In the genomic region with DNA sequence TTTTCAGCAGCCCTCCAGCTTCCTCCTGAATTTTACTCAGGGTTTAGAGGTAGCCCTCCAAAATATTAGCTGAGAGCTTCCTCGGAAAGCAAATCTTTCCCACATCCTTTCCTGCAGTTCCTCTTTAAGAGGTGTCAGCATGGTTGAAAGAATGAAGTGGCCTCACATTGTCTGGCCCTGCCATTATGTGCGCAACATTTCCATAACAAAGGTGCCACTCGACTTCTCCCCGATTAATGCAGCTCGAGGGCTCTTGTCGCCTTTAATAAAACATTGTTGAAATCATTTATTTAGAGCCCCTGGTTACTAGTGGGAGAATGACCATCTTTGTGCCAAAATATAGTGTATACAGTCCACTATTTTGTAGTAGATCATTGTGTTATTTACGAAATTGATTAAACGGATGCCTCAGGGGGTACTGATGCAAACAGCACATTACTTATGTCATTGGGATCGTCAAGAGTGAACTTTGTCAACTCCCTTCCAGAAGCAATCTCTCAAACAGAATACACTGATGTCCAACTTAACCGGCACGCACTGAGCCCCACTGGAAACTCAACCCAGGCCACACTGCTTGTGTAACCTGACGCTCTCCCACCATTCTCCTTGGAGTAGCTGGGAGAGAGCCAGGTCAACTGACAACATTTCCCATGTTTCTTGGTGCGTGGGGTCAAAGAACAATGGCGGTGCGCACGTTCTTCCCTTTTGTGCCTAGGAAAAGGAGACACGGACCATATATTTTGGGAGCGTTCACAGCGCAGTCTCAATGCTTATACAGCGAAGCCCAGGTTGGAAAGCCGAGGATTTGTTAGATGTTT, we compare ENCODE assay signal across 18 mouse cellular contexts. TPM values are rescaled to one million over a fixed set of nuclear protein-coding genes. Genes with fewer than 3 reads are reported as not detected.
A peak's percentile ranks its signal among the peaks of the same experiment; 100 is the strongest.
DNase-seq lines count a peak whose midpoint lies in the region; ATAC-seq lines count a peak whose summit lies in the region.
"Had no signal": no experiment of that assay in that cellular context is flagged by ENCODE, and none has a peak within 500 bp of the region (broad histone marks: within the 10 kb centered on the region; RNA-seq: fewer than 3 reads in every experiment).

No protein-coding gene starts in this region.

- peaks cover 53% of the 10 kb centered on the region for H3K4me1 ChIP-seq in midbrain, embryonic 12.5 days
- H3K4me1 ChIP-seq in midbrain, embryonic 15.5 days, result peaks cover 48% of the 10 kb centered on the region
- H3K4me1 ChIP-seq in embryonic facial prominence, embryonic 10.5 days, result peaks cover 38% of the 10 kb centered on the region
- H3K4me1 ChIP-seq in limb, embryonic 13.5 days, result peaks cover 30% of the 10 kb centered on the region
- H3K4me1 ChIP-seq: liver, embryonic 15.5 days had no signal

- H3K9me3 ChIP-seq in midbrain, embryonic 12.5 days, result no peaks in the 10 kb centered on the region
- H3K9me3 ChIP-seq in midbrain, embryonic 15.5 days, result no peaks in the 10 kb centered on the region
- no peaks in the 10 kb centered on the region for H3K9me3 ChIP-seq in embryonic facial prominence, embryonic 10.5 days
- no peaks in the 10 kb centered on the region for H3K9me3 ChIP-seq in limb, embryonic 13.5 days
- H3K9me3 ChIP-seq: embryonic facial prominence, embryonic 15.5 days; liver, embryonic 15.5 days had no signal

- ATAC-seq in midbrain, embryonic 12.5 days (ENCODE audit: low FRiP score, low read depth), result peak; percentile 71
- ATAC-seq in midbrain, embryonic 15.5 days (replicated peaks), result no peak
- no peak for ATAC-seq in limb, embryonic 13.5 days (ENCODE audit: low FRiP score, low read depth)
- no peak for ATAC-seq in erythroblast, adult 5-6 weeks (replicated peaks; ENCODE audit: low FRiP score, poor library complexity, severe bottlenecking)
- ATAC-seq: Patski had no signal

- H3K9ac ChIP-seq in midbrain, embryonic 12.5 days (replicated peaks), result no peak overlapping the region
- H3K9ac ChIP-seq in midbrain, embryonic 15.5 days, result no peak overlapping the region
- H3K9ac ChIP-seq in limb, embryonic 13.5 days, result no peak overlapping the region
- H3K9ac ChIP-seq: embryonic facial prominence, embryonic 15.5 days; liver, embryonic 15.5 days had no signal

- no peak overlapping the region for H3K4me3 ChIP-seq in midbrain, embryonic 12.5 days
- H3K4me3 ChIP-seq in midbrain, embryonic 15.5 days, result no peak overlapping the region
- no peak overlapping the region for H3K4me3 ChIP-seq in embryonic facial prominence, embryonic 10.5 days
- no peak overlapping the region for H3K4me3 ChIP-seq in limb, embryonic 13.5 days
- H3K4me3 ChIP-seq: embryonic facial prominence, embryonic 15.5 days; heart, adult 2 months; liver, embryonic 15.5 days had no signal

- no peak for DNase-seq in embryonic facial prominence, embryonic 10.5 days (ENCODE audit: low spot score)
- no peak for DNase-seq in cerebellum, postnatal 14 days
- no peak for DNase-seq in MN1 (ENCODE audit: low spot score)
- DNase-seq: cerebellum, adult 9-11 months; heart, adult 2 months; kidney, postnatal 10 days; lung, postnatal 14 days; right cerebral cortex, postnatal 25 days; thymus, adult 2 months had no signal

- peak overlapping the region; percentile 28 for H3K4me2 ChIP-seq in midbrain, embryonic 12.5 days (replicated peaks)
- H3K4me2 ChIP-seq in midbrain, embryonic 15.5 days, result no peak overlapping the region
- H3K4me2 ChIP-seq in limb, embryonic 13.5 days (replicated peaks), result no peak overlapping the region
- H3K4me2 ChIP-seq: embryonic facial prominence, embryonic 15.5 days; liver, embryonic 15.5 days had no signal

- H3K27me3 ChIP-seq in midbrain, embryonic 12.5 days, result peaks cover 37% of the 10 kb centered on the region
- peaks cover 13% of the 10 kb centered on the region; the same call in 1 of the 2 replicates for H3K27me3 ChIP-seq in midbrain, embryonic 15.5 days (replicated peaks)
- peaks cover 54% of the 10 kb centered on the region for H3K27me3 ChIP-seq in embryonic facial prominence, embryonic 10.5 days (replicated peaks; ENCODE audit: low read depth, poor library complexity, severe bottlenecking)
- H3K27me3 ChIP-seq in limb, embryonic 13.5 days, result no peaks in the 10 kb centered on the region
- H3K27me3 ChIP-seq: CH12.LX; embryonic facial prominence, embryonic 15.5 days; Patski had no signal

- H3K36me3 ChIP-seq in midbrain, embryonic 12.5 days, result no peaks in the 10 kb centered on the region
- no peaks in the 10 kb centered on the region for H3K36me3 ChIP-seq in midbrain, embryonic 15.5 days (replicated peaks)
- H3K36me3 ChIP-seq in embryonic facial prominence, embryonic 10.5 days (replicated peaks), result peaks cover 11% of the 10 kb centered on the region
- peaks cover 16% of the 10 kb centered on the region for H3K36me3 ChIP-seq in limb, embryonic 13.5 days
- H3K36me3 ChIP-seq: embryonic facial prominence, embryonic 15.5 days; liver, embryonic 15.5 days had no signal

- H3K27ac ChIP-seq in midbrain, embryonic 12.5 days (replicated peaks), result peak overlapping the region; percentile 75
- H3K27ac ChIP-seq in midbrain, embryonic 15.5 days, result no peak overlapping the region
- peak overlapping the region; percentile 5 for H3K27ac ChIP-seq in embryonic facial prominence, embryonic 10.5 days (replicated peaks)
- peak overlapping the region; percentile 100; the same call in 1 of the 2 replicates for H3K27ac ChIP-seq in limb, embryonic 13.5 days
- H3K27ac ChIP-seq: heart, adult 2 months; liver, embryonic 15.5 days had no signal

- 31% methylated on average over 21 of the region's 21 CpGs for WGBS in midbrain, embryonic 12.5 days
- WGBS in midbrain, embryonic 15.5 days, result 22% methylated on average over 21 of the region's 21 CpGs
- 56% methylated on average over 21 of the region's 21 CpGs for WGBS in embryonic facial prominence, embryonic 10.5 days
- 70% methylated on average over 21 of the region's 21 CpGs for WGBS in limb, embryonic 13.5 days

RNA-seq across cellular contexts. Expression of a gene that starts 6.1 kb away (rescaled TPM):
- 121 and 123 TPM in 2 replicates for polyA plus RNA-seq in midbrain, embryonic 12.5 days (2016; fragmentation: Nextera tagmentation; extraction: Ambion mirVana)
- 15.1 and 23.1 TPM in 2 replicates for polyA plus RNA-seq in midbrain, embryonic 15.5 days (2015; fragmentation: Nextera tagmentation; extraction: Ambion mirVana)
- 77.9 and 78.3 TPM in 2 replicates for polyA plus RNA-seq in embryonic facial prominence, embryonic 10.5 days (2016; fragmentation: Nextera tagmentation; extraction: Ambion mirVana)
- 264 and 265 TPM in 2 replicates for polyA plus RNA-seq in limb, embryonic 13.5 days (2015; fragmentation: Nextera tagmentation; extraction: Ambion mirVana)
- not detected in 2 replicates for total RNA-seq in erythroblast, adult 5-6 weeks (2015; ENCODE audit: low replicate concordance)
- not detected in 2 replicates for total RNA-seq in erythroblast, adult 5-6 weeks (2017; ENCODE audit: low replicate concordance)
- total RNA-seq: CH12.LX; monocyte, adult 5-6 weeks had no signal
